29 mouse cellular contexts compared by ENCODE assay signal in the genomic region with DNA sequence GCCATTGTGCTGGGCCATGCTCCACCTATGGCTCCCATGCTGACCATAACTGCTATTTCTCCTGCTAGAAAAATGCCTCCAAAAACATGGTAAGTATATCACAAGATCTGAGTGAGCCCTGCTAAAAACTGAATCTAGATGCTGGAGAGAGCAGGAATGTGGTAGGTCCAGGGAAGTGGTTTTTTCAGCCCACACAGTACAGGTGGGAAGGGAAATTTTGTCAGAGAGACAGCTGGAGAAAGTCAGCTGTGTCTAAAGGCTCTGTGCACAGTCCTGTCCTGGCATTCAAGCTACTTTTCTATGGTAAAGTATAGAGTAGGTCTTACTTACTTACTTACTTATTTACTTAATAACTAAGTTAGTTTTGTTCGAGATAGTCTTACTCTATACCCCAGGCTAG.
"Had no signal": no experiment of that assay in that cellular context is flagged by ENCODE, and none has a peak within 500 bp of the region (broad histone marks: within the 10 kb centered on the region; RNA-seq: fewer than 3 reads in every experiment).

No protein-coding gene starts in this region.

- DNase-seq: heart, postnatal 10 days; heart, postnatal 14 days; heart, postnatal 36 days; heart, postnatal 4 days; kidney, adult 11 months; kidney, adult 18-20 months; kidney, adult 2 months; kidney, adult 8-10 months; kidney, adult 9 months; kidney, postnatal 10 days; kidney, postnatal 14 days; kidney, postnatal 25 days; kidney, postnatal 36 days; kidney, postnatal 4 days; layer of hippocampus, adult 9-11 months; layer of hippocampus, postnatal 36 days had no signal

- H3K27me3 ChIP-seq: heart, embryonic 12.5 days; heart, embryonic 15.5 days; hindbrain, embryonic 12.5 days; hindbrain, embryonic 13.5 days; hindbrain, embryonic 15.5 days; intestine, embryonic 15.5 days; kidney, embryonic 15.5 days had no signal

- H3K4me2 ChIP-seq: heart, embryonic 11.5 days; heart, embryonic 12.5 days; heart, embryonic 13.5 days; heart, embryonic 15.5 days; hindbrain, embryonic 12.5 days; hindbrain, embryonic 13.5 days; hindbrain, embryonic 14.5 days; hindbrain, embryonic 15.5 days; intestine, embryonic 15.5 days; kidney, embryonic 15.5 days had no signal

- H3K36me3 ChIP-seq: heart, embryonic 10.5 days; heart, embryonic 12.5 days; heart, embryonic 13.5 days; heart, embryonic 15.5 days; hindbrain, embryonic 10.5 days; hindbrain, embryonic 12.5 days; hindbrain, embryonic 13.5 days; hindbrain, embryonic 15.5 days; intestine, embryonic 15.5 days; kidney, embryonic 15.5 days had no signal

- H3K4me3 ChIP-seq: heart, embryonic 10.5 days; heart, embryonic 12.5 days; heart, embryonic 13.5 days; heart, embryonic 15.5 days; hindbrain, embryonic 10.5 days; hindbrain, embryonic 12.5 days; hindbrain, embryonic 13.5 days; hindbrain, embryonic 15.5 days; intestine, embryonic 15.5 days; kidney, embryonic 15.5 days; layer of hippocampus, adult 2 months had no signal
